Mouse (Mus musculus) MEL (cell line): ENCODE results near the gene Gpatch11. TPM values are rescaled to one million over a fixed set of nuclear protein-coding genes. Genes with fewer than 3 reads are reported as not detected.

Experiments used
- DNase-seq: peaks from one replicate; pipeline ENCODE4 v3.0.0; 2011; ENCODE audit warnings: low read depth, low spot score
- H3K27ac ChIP-seq: 2 replicates; pipeline ENCODE4 v1.5.1; 2012; ENCODE audit warnings: low read depth, mild to moderate bottlenecking, control low read depth, low read length, moderate library complexity; ENCODE audit not compliant: control insufficient read depth
- H3K27me3 ChIP-seq, 2 experiments: fragments of 150-350 bp in 1 of 2; sonication (generic) in 1 of 2; 2 replicates each; pipeline ENCODE4 v1.6.1; 2012; ENCODE audit warnings: low read length in 2 of 2, mild to moderate bottlenecking in 2 of 2, improper control_type of control experiment in 1 of 2, moderate library complexity in 1 of 2; ENCODE audit not compliant: insufficient read depth in 2 of 2, control insufficient read depth in 1 of 2
- H3K36me3 ChIP-seq, 2 experiments: 2 replicates each; pipeline ENCODE4 v1.6.1; 2012 to 2014; ENCODE audit warnings: low read length in 2 of 2, improper control_type of control experiment in 1 of 2, inconsistent platforms in 1 of 2, mild to moderate bottlenecking in 1 of 2; ENCODE audit not compliant: insufficient read depth in 2 of 2, control insufficient read depth in 1 of 2
- H3K4me1 ChIP-seq, 2 experiments: fragments of 150-350 bp in 1 of 2; sonication (generic) in 1 of 2; 2 replicates each; pipeline ENCODE4 v1.6.1; 2012; ENCODE audit warnings: low read length in 2 of 2, improper control_type of control experiment in 1 of 2, mild to moderate bottlenecking in 1 of 2; ENCODE audit not compliant: insufficient read depth in 2 of 2, control insufficient read depth in 1 of 2
- H3K4me3 ChIP-seq, 2 experiments: fragments of 150-350 bp in 1 of 2; sonication (generic) in 1 of 2; 2 replicates each; pipeline ENCODE4 v1.5.1; 2012; ENCODE audit warnings: low read depth in 2 of 2, low read length in 2 of 2, mild to moderate bottlenecking in 2 of 2, moderate library complexity in 2 of 2, control low read depth in 1 of 2, improper control_type of control experiment in 1 of 2; ENCODE audit not compliant: control insufficient read depth in 1 of 2, insufficient read depth in 1 of 2
- H3K79me2 ChIP-seq: 2 replicates; pipeline ENCODE4 v1.6.1; 2012; ENCODE audit warnings: mild to moderate bottlenecking, low read length, moderate library complexity; ENCODE audit not compliant: control insufficient read depth, poor library complexity, insufficient read depth
- H3K9ac ChIP-seq: 2 replicates; pipeline ENCODE4 v1.6.1; 2012; ENCODE audit warnings: low read depth, mild to moderate bottlenecking, control low read depth, low read length, moderate library complexity; ENCODE audit not compliant: control insufficient read depth, poor library complexity, severe bottlenecking
- H3K9me3 ChIP-seq: fragments of 150-350 bp; sonication (generic); replicated peaks from 2 replicates; pipeline ENCODE4 v1.6.1; 2012; ENCODE audit warnings: mild to moderate bottlenecking, low read length, improper control_type of control experiment, moderate library complexity; ENCODE audit not compliant: insufficient read depth
- CHD1 ChIP-seq: IDR thresholded peaks from 2 replicates; pipeline ENCODE4 v1.6.1; 2012; ENCODE audit warnings: low read depth, mild to moderate bottlenecking, inconsistent platforms, low read length, improper control_type of control experiment
- E2F4 ChIP-seq: IDR thresholded peaks from 2 replicates; pipeline ENCODE4 v1.6.1; 2011; ENCODE audit warnings: low read depth, low read length, improper control_type of control experiment, borderline replicate concordance
- ETS1 ChIP-seq: IDR thresholded peaks from 2 replicates; pipeline ENCODE4 v1.6.1; 2012; ENCODE audit warnings: low read depth, mild to moderate bottlenecking, inconsistent platforms, low read length, improper control_type of control experiment, moderate library complexity
- JUND ChIP-seq: IDR thresholded peaks from 2 replicates; pipeline ENCODE4 v1.6.1; 2011; ENCODE audit warnings: low read depth, mild to moderate bottlenecking, improper control_type of control experiment, low read length
- MAX ChIP-seq: IDR thresholded peaks from 2 replicates; pipeline ENCODE4 v1.6.1; 2011; ENCODE audit warnings: low read length, improper control_type of control experiment
- MAZ ChIP-seq: IDR thresholded peaks from 2 replicates; pipeline ENCODE4 v1.6.1; 2012; ENCODE audit warnings: low read depth, mild to moderate bottlenecking, inconsistent platforms, low read length, improper control_type of control experiment
- MEF2A ChIP-seq: IDR thresholded peaks from 2 replicates; pipeline ENCODE4 v1.6.1; 2014; ENCODE audit warnings: low read depth, mild to moderate bottlenecking, inconsistent platforms, low read length, improper control_type of control experiment; ENCODE audit not compliant: poor library complexity, insufficient replicate concordance, severe bottlenecking; ENCODE audit errors: extremely low read depth
- POLR2AphosphoS2 ChIP-seq: IDR thresholded peaks from 2 replicates; pipeline ENCODE4 v1.6.1; 2011; ENCODE audit warnings: low read length, improper control_type of control experiment
- RCOR1 ChIP-seq: IDR thresholded peaks from 2 replicates; pipeline ENCODE4 v1.6.1; 2012; ENCODE audit warnings: low read depth, mild to moderate bottlenecking, inconsistent platforms, low read length, improper control_type of control experiment
- TCF12 ChIP-seq: IDR thresholded peaks from 2 replicates; pipeline ENCODE4 v1.6.1; 2014; ENCODE audit warnings: low read depth, mild to moderate bottlenecking, inconsistent platforms, low read length, improper control_type of control experiment, moderate library complexity
- UBTF ChIP-seq: IDR thresholded peaks from 2 replicates; pipeline ENCODE4 v1.6.1; 2012; ENCODE audit warnings: low read depth, mild to moderate bottlenecking, inconsistent platforms, low read length, improper control_type of control experiment, moderate library complexity, borderline replicate concordance; ENCODE audit not compliant: insufficient read depth
- ZMIZ1 ChIP-seq: IDR thresholded peaks from 2 replicates; pipeline ENCODE4 v1.6.1; 2012; ENCODE audit warnings: low read depth, mild to moderate bottlenecking, inconsistent platforms, low read length, improper control_type of control experiment, moderate library complexity
- polyA plus RNA-seq, 2 experiments: library from polyadenylated mRNA; stranded (reverse) in 1 of 2; unstranded in 1 of 2; fragments of >175 nt in 1 of 2; fragments of >200 nt in 1 of 2; gene quantifications; 2 replicates each; pipeline versions ENCODE4 v1.2.1 to v1.2.4; 2012; ENCODE audit warnings: low replicate concordance in 2 of 2, low read depth in 1 of 2; ENCODE audit not compliant: insufficient read length in 2 of 2, insufficient read depth in 1 of 2, missing spikeins in 1 of 2
- total RNA-seq: library from RNA; depleted of rRNA; stranded (reverse); fragments of 300-350 nt; gene quantifications from 2 replicates; pipeline ENCODE4 v1.2.3, GENCODE M21; 2012

Gpatch11 gene
- total and polyA plus RNA-seq, 3 experiments = 10.3 to 12.4 TPM; not detected in 1

GRCm38 (mm10) chr17:78885286-78886065, 50.1 kb downstream of the Gpatch11 start:
- no peaks in the 10 kb centered on the region for H3K27me3 ChIP-seq
- no peak for TF ChIP-seq RCOR1
- H3K9ac ChIP-seq = no peak overlapping the region
- no peak overlapping the region for H3K4me3 ChIP-seq
- no peak overlapping the region for H3K27ac ChIP-seq
- H3K79me2 ChIP-seq = peaks cover 6% of the 10 kb centered on the region
- H3K36me3 ChIP-seq = 0 out of 4 replicates have a peak, but pooled peaks cover 0 to 3% of the 10 kb centered on the region in 2 experiments
- H3K4me1 ChIP-seq = peaks cover 3 to 10% of the 10 kb centered on the region in 2 experiments; a peak in 3 of 4 replicates
- peak; percentile 16 for DNase-seq
- H3K9me3 ChIP-seq = no peaks in the 10 kb centered on the region

GRCm38 (mm10) chr17:78888554-78888953, 53.2 kb downstream of the Gpatch11 start:
- Histone ChIP-seq H3K36me3 (no peaks in the 10 kb centered on the region), H3K9me3 (no peaks in the 10 kb centered on the region), H3K27me3 (no peaks in the 10 kb centered on the region), H3K4me1 (no peaks in the 10 kb centered on the region), H3K27ac (no peak overlapping the region), H3K9ac (no peak overlapping the region), H3K79me2 (no peaks in the 10 kb centered on the region), H3K4me3 (no peak overlapping the region)
- TF ChIP-seq JUND = no peak
- TF ChIP-seq E2F4 = no peak
- TF ChIP-seq TCF12 = no peak
- no peak for TF ChIP-seq MAZ
- TF ChIP-seq MAX = no peak
- no peak for TF ChIP-seq ETS1
- no peak for DNase-seq

- no peak overlapping the region for H3K4me3 ChIP-seq
- H3K27me3 ChIP-seq = no peaks in the 10 kb centered on the region
- TF ChIP-seq CHD1 (no peak), UBTF (no peak), MEF2A (no peak), POLR2AphosphoS2 (no peak), ZMIZ1 (no peak)
- TF ChIP-seq, all 39 proteins: peak for 0
- H3K36me3 ChIP-seq = no peaks in the 10 kb centered on the region
- H3K9me3 ChIP-seq = no peaks in the 10 kb centered on the region
- H3K79me2 ChIP-seq = no peaks in the 10 kb centered on the region
- H3K9ac ChIP-seq = no peak overlapping the region
- no peaks in the 10 kb centered on the region for H3K4me1 ChIP-seq
- H3K27ac ChIP-seq = no peak overlapping the region
- no peak for DNase-seq
Observed at GRCm38 (mm10) chr17:78889184-78889583, 53.8 kb downstream of the Gpatch11 start.
